Mouse (Mus musculus): ENCODE data around the gene Dnah1.

- TF ChIP-seq CTCF (IDR thresholded peaks at IDR 0.05) (no peak), EP300 (IDR thresholded peaks at IDR 0.05) (peak; percentile 84)
Measured at GRCm38 (mm10) chr14:31237101-31237882, 86.4 kb downstream of the Dnah1 start.

Measured in lung, postnatal 0 days (tissue).